Mouse (Mus musculus) CH12.LX (cell line): ENCODE results near the gene Dop1a. TPM values are rescaled to one million over a fixed set of nuclear protein-coding genes. Genes with fewer than 3 reads are reported as not detected.

Experiments
- DNase-seq: peaks from one replicate; pipeline ENCODE4 v3.0.0-alpha.2; 2013; ENCODE audit errors: extremely low read depth
- H3K27ac ChIP-seq: 2 replicates; pipeline ENCODE4 v1.5.1; 2012; ENCODE audit warnings: low read depth, mild to moderate bottlenecking, control low read depth, moderate library complexity; ENCODE audit not compliant: insufficient read depth
- H3K27me3 ChIP-seq: replicated peaks from 2 replicates; pipeline ENCODE3; 2012; ENCODE audit warnings: inconsistent platforms
- H3K36me3 ChIP-seq, 2 experiments: replicated peaks in 1 of 2; 2 replicates each; pipeline versions ENCODE3 to v1.6.1; 2012; ENCODE audit warnings: inconsistent platforms in 1 of 2, low read length in 1 of 2, mild to moderate bottlenecking in 1 of 2, mixed read lengths in 1 of 2, moderate library complexity in 1 of 2; ENCODE audit not compliant: control insufficient read depth in 1 of 2, insufficient read depth in 1 of 2
- H3K4me1 ChIP-seq, 2 experiments: 2 replicates each; pipeline ENCODE4 v1.6.1; 2012; ENCODE audit warnings: inconsistent platforms in 1 of 2, moderate library complexity in 1 of 2; ENCODE audit not compliant: insufficient read depth in 2 of 2, control insufficient read depth in 1 of 2
- H3K4me2 ChIP-seq: 2 replicates; pipeline ENCODE4 v1.6.1; 2012; ENCODE audit warnings: low read depth, mild to moderate bottlenecking, control low read depth; ENCODE audit not compliant: poor library complexity, insufficient read depth, severe bottlenecking
- H3K4me3 ChIP-seq, 3 experiments: fragments of 150-350 bp in 1 of 3; sonication (generic) in 1 of 3; replicated peaks in 1 of 3; 2 replicates each; pipeline versions ENCODE3 to v1.5.1; 2011 to 2012; ENCODE audit warnings: low read depth in 2 of 3, low read length in 2 of 3, mild to moderate bottlenecking in 2 of 3, moderate library complexity in 2 of 3, control low read depth in 1 of 3, improper control_type of control experiment in 1 of 3, inconsistent platforms in 1 of 3, mixed read lengths in 1 of 3; ENCODE audit not compliant: poor library complexity in 1 of 3
- H3K79me2 ChIP-seq: replicated peaks from 2 replicates; pipeline ENCODE4 v1.6.1; 2012; ENCODE audit warnings: mild to moderate bottlenecking, moderate library complexity; ENCODE audit not compliant: control insufficient read depth, poor library complexity, insufficient read depth, severe bottlenecking; ENCODE audit errors: extremely low read depth
- H3K9ac ChIP-seq: 2 replicates; pipeline ENCODE4 v1.6.1; 2012; ENCODE audit warnings: low read depth, mild to moderate bottlenecking, control low read depth, moderate library complexity; ENCODE audit not compliant: insufficient read depth
- H3K9me3 ChIP-seq: replicated peaks from 2 replicates; pipeline ENCODE3; 2012; ENCODE audit warnings: low read length, inconsistent platforms, mixed read lengths
- CHD1 ChIP-seq: IDR thresholded peaks from 2 replicates; pipeline ENCODE4 v1.6.1; 2012; ENCODE audit warnings: low read depth, low read length, improper control_type of control experiment, inconsistent platforms
- CHD2 ChIP-seq: IDR thresholded peaks from 2 replicates; pipeline ENCODE4 v1.6.1; 2011; ENCODE audit warnings: low read length, improper control_type of control experiment
- E2F4 ChIP-seq: IDR thresholded peaks from 2 replicates; pipeline ENCODE4 v1.6.1; 2011; ENCODE audit warnings: low read depth, low read length, improper control_type of control experiment; ENCODE audit not compliant: insufficient replicate concordance
- ELF1 ChIP-seq: IDR thresholded peaks from 2 replicates; pipeline ENCODE4 v1.6.1; 2014; ENCODE audit warnings: low read depth, mild to moderate bottlenecking, inconsistent platforms, low read length, improper control_type of control experiment
- EP300 ChIP-seq: IDR thresholded peaks from 2 replicates; pipeline ENCODE4 v1.6.1; 2011; ENCODE audit warnings: low read length, improper control_type of control experiment
- JUN ChIP-seq: IDR thresholded peaks from 2 replicates; pipeline ENCODE4 v1.6.1; 2011; ENCODE audit warnings: low read depth, mild to moderate bottlenecking, low read length, improper control_type of control experiment, moderate library complexity; ENCODE audit not compliant: insufficient read depth
- KAT2A ChIP-seq: IDR thresholded peaks from 2 replicates; pipeline ENCODE4 v1.6.1; 2012; ENCODE audit warnings: low read length, improper control_type of control experiment, inconsistent platforms; ENCODE audit not compliant: insufficient replicate concordance
- MAFK ChIP-seq: IDR thresholded peaks from 2 replicates; pipeline ENCODE4 v1.6.1; 2011; ENCODE audit warnings: low read length, improper control_type of control experiment; ENCODE audit not compliant: insufficient replicate concordance
- MYC ChIP-seq: IDR thresholded peaks from 2 replicates; pipeline ENCODE4 v1.6.1; 2011; ENCODE audit warnings: low read depth, mild to moderate bottlenecking, improper control_type of control experiment, low read length
- NRF1 ChIP-seq: IDR thresholded peaks from 2 replicates; pipeline ENCODE4 v1.6.1; 2014; ENCODE audit warnings: low read depth, mild to moderate bottlenecking, inconsistent platforms, low read length, improper control_type of control experiment, moderate library complexity
- PAX5 ChIP-seq: IDR thresholded peaks from 2 replicates; pipeline ENCODE4 v1.6.1; 2012; ENCODE audit warnings: low read length, inconsistent platforms, mixed read lengths
- RCOR1 ChIP-seq: conservative IDR thresholded peaks from 2 replicates; pipeline ENCODE4 v1.6.1; 2012; ENCODE audit warnings: low read depth, mild to moderate bottlenecking, inconsistent platforms, low read length, improper control_type of control experiment
- SIN3A ChIP-seq: IDR thresholded peaks from 2 replicates; pipeline ENCODE4 v1.6.1; 2012; ENCODE audit warnings: low read length, improper control_type of control experiment, inconsistent platforms
- TCF12 ChIP-seq: IDR thresholded peaks from 2 replicates; pipeline ENCODE4 v1.6.1; 2014; ENCODE audit warnings: low read depth, mild to moderate bottlenecking, inconsistent platforms, low read length, improper control_type of control experiment
- UBTF ChIP-seq: IDR thresholded peaks from 2 replicates; pipeline ENCODE4 v1.6.1; 2012; ENCODE audit warnings: low read depth, mild to moderate bottlenecking, inconsistent platforms, low read length, improper control_type of control experiment, moderate library complexity
- USF2 ChIP-seq: conservative IDR thresholded peaks from 2 replicates; pipeline ENCODE4 v1.6.1; 2011; ENCODE audit warnings: low read depth, low read length, improper control_type of control experiment
- ZMIZ1 ChIP-seq: IDR thresholded peaks from 2 replicates; pipeline ENCODE4 v1.6.1; 2012; ENCODE audit warnings: low read depth, mild to moderate bottlenecking, inconsistent platforms, low read length, improper control_type of control experiment
- ZNF384 ChIP-seq: IDR thresholded peaks from 2 replicates; pipeline ENCODE4 v1.6.1; 2012; ENCODE audit warnings: low read depth, low read length, improper control_type of control experiment, inconsistent platforms
- dilution Hi-C: fragments of 300-500 bp; cut with MboI; formaldehyde crosslinking; loops from 2 replicates; pipeline ENCODE4 v1.14.3; 2020; ENCODE audit warnings: low sequenced_read_pairs; ENCODE audit not compliant: extremely low pct_unique_long_range_greater_than_20kb, extremely low pct_ligation_motif_present
- in situ Hi-C: fragments of 300-500 bp; cut with MboI; formaldehyde crosslinking; loops from 3 replicates; pipeline ENCODE4 v1.14.3; 2019; ENCODE audit warnings: low sequenced_read_pairs, low pct_ligation_motif_present, low pct_unique_long_range_greater_than_20kb, mixed read lengths
- polyA plus RNA-seq: library from polyadenylated mRNA; unstranded; fragments of >175 nt; gene quantifications from 2 replicates; pipeline ENCODE4 v1.2.1, GENCODE M21; 2012; ENCODE audit warnings: low read depth; ENCODE audit not compliant: insufficient read length
- total RNA-seq, 2 experiments: library from RNA; depleted of rRNA; stranded (reverse); fragments of 300-350 nt in 1 of 2; fragments of >200 nt in 1 of 2; gene quantifications; 2 replicates each; pipeline ENCODE4 v1.2.3; 2012 to 2014

The Dop1a gene
- total and polyA plus RNA-seq, 3 experiments = 15.0 to 19.0 (median 16.1) TPM

DNA sequence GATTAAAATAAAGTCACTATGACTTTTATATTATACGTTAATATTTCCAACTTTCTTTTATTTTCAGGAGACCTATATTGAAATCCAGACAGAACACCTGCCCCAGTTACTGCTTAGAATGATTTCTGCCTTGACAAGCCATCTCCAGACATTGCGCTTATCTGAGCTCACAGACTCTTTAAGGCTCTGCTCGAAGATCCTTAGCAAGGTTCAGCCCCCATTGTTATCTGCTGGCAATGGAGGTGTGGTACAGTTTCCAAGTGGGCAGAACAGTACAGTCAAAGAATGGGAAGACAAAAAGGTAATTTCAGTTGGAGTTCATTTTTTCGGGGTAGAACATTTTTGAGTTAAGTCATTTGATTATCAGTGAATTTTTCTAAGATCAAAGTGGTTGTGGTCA lies 40.5 kb downstream of the Dop1a start:
- Histone ChIP-seq H3K4me2 (no peak overlapping the region), H3K27ac (no peak overlapping the region), H3K9ac (no peak overlapping the region), H3K4me3 (no peak overlapping the region), H3K79me2 (no peaks in the 10 kb centered on the region), H3K4me1 (no peaks in the 10 kb centered on the region), H3K9me3 (no peaks in the 10 kb centered on the region), H3K36me3 (peaks cover 17 to 53% of the 10 kb centered on the region in 2 experiments), H3K27me3 (no peaks in the 10 kb centered on the region)
- DNase-seq = no peak
- TF ChIP-seq EP300 (no peak), SIN3A (no peak), E2F4 (no peak), MYC (no peak), KAT2A (no peak), ELF1 (no peak), UBTF (no peak), JUN (no peak), MAFK (no peak), TCF12 (no peak)
- in situ Hi-C loops = no loop called here
- dilution Hi-C loops = no loop called here

DNA sequence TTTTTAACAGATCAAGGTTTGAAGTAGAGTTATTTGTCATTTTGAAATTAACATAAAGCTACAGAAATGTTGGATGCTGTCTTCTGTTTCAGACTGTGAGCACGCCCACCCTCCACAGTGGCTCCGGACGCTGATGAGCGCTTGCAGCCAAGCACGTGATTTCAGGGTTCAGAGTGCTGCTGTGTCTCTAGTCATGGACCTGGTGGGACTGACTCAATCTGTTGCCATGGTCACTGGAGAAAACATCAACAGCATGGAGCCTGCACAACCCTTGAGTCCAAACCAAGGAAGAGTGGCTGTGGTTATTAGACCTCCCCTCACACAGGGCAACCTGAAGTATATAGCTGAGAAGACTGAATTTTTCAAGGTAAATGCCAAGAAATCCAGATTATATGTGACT lies 46.8 kb downstream of the Dop1a start:
- H3K9ac ChIP-seq = no peak overlapping the region
- peaks cover 39 to 65% of the 10 kb centered on the region in 2 experiments for H3K36me3 ChIP-seq
- in situ Hi-C loops = no loop called here
- DNase-seq = no peak
- no peak overlapping the region for H3K4me2 ChIP-seq
- no peak for TF ChIP-seq ZNF384
- no peak for TF ChIP-seq USF2
- dilution Hi-C loops = no loop called here
- no peaks in the 10 kb centered on the region for H3K79me2 ChIP-seq
- H3K27ac ChIP-seq = no peak overlapping the region
- H3K4me3 ChIP-seq = no peak overlapping the region
- no peaks in the 10 kb centered on the region for H3K9me3 ChIP-seq
- H3K27me3 ChIP-seq = no peaks in the 10 kb centered on the region
- no peaks in the 10 kb centered on the region; a peak in 1 of 4 replicates for H3K4me1 ChIP-seq

- Histone ChIP-seq H3K27me3 (no peaks in the 10 kb centered on the region), H3K27ac (no peak overlapping the region), H3K4me2 (no peak overlapping the region), H3K4me3 (no peak overlapping the region), H3K79me2 (no peaks in the 10 kb centered on the region), H3K9me3 (no peaks in the 10 kb centered on the region), H3K4me1 (no peaks in the 10 kb centered on the region; a peak in 1 of 4 replicates)
- in situ Hi-C loops = no loop called here
- dilution Hi-C loops = no loop called here
- TF ChIP-seq MYC (no peak), ZNF384 (no peak), JUN (no peak), RCOR1 (no peak), ZMIZ1 (no peak), CHD1 (no peak), NRF1 (no peak), SIN3A (no peak), PAX5 (no peak), EP300 (no peak), CHD2 (no peak)
- TF ChIP-seq, all 38 proteins: peak for 0
- no peak for DNase-seq
- Histone ChIP-seq H3K36me3 (peaks cover 42 to 66% of the 10 kb centered on the region in 2 experiments), H3K9ac (no peak overlapping the region)
These were observed 47.4 kb downstream of the Dop1a start for GRCm38 (mm10) chr9:86514390-86514789.
